Mouse (Mus musculus) embryonic facial prominence, embryonic 12.5 days (tissue): Measurements from ENCODE around the gene Slf2. TPM values are rescaled to one million over a fixed set of nuclear protein-coding genes. Genes with fewer than 3 reads are reported as not detected.

Source experiments
- ATAC-seq: fragments of 200-750 bp; cut with Nextera tagmentation; 2 replicates; pipeline ENCODE4 v1.8.0; 2017; ENCODE audit not compliant: insufficient number of reproducible peaks, insufficient read depth, low FRiP score, low TSS enrichment
- H3K27ac ChIP-seq: fragments of 300-500 bp; sonication (generic); 2 replicates; pipeline ENCODE4 v1.5.1; 2016; ENCODE audit warnings: mild to moderate bottlenecking
- H3K27me3 ChIP-seq: fragments of 300-500 bp; sonication (generic); 2 replicates; pipeline ENCODE4 v1.6.1; 2016; ENCODE audit warnings: mild to moderate bottlenecking, moderate library complexity
- H3K36me3 ChIP-seq: fragments of 300-500 bp; sonication (generic); 2 replicates; pipeline ENCODE4 v1.6.1; 2016; ENCODE audit warnings: mild to moderate bottlenecking
- H3K4me1 ChIP-seq: fragments of 300-500 bp; sonication (generic); 2 replicates; pipeline ENCODE4 v1.6.1; 2016
- H3K4me2 ChIP-seq: fragments of 300-500 bp; sonication (generic); replicated peaks from 2 replicates; pipeline ENCODE4 v1.6.1; 2016; ENCODE audit warnings: mild to moderate bottlenecking, moderate library complexity
- H3K4me3 ChIP-seq: fragments of 300-500 bp; sonication (generic); 2 replicates; pipeline ENCODE4 v1.5.1; 2016; ENCODE audit warnings: mild to moderate bottlenecking
- H3K9ac ChIP-seq: fragments of 300-500 bp; sonication (generic); 2 replicates; pipeline ENCODE4 v1.6.1; 2016; ENCODE audit warnings: mild to moderate bottlenecking, moderate library complexity
- H3K9me3 ChIP-seq: fragments of 300-500 bp; sonication (generic); 2 replicates; pipeline ENCODE4 v1.6.1; 2016; ENCODE audit warnings: mild to moderate bottlenecking, moderate library complexity
- WGBS: fragments of 180-500 bp; shearing (Covaris S2); methylation state at CpG from one replicate; pipeline ENCODE4 v1.1.7; 2016; 5-methylcytosine and 5-hydroxymethylcytosine counted together
- polyA plus RNA-seq: library from polyadenylated mRNA; unstranded; fragments of >200 nt; fragmentation: Nextera tagmentation; extraction: Ambion mirVana; gene quantifications from 2 replicates; pipeline ENCODE4 v1.2.1, GENCODE M21; 2016

Gene Slf2
- polyA plus RNA-seq = 50.1 and 51.6 TPM in 2 replicates

GRCm38 (mm10) chr19:44930744-44931453 is at the start of gene Slf2:
Slf2 (plus strand) TSS chr19:44931151.
- H3K4me3 ChIP-seq = peak within 1 kb of the TSS; percentile 85
- H3K27me3 ChIP-seq = no peaks in the 10 kb centered on the region
- peak; percentile 94 for ATAC-seq
- H3K36me3 ChIP-seq = peaks cover 12% of the 10 kb centered on the region
- WGBS = 1% methylated on average over 55 of the region's 55 CpGs
- peak within 1 kb of the TSS; percentile 75 for H3K9ac ChIP-seq
- peak within 1 kb of the TSS; percentile 71 for H3K4me2 ChIP-seq
- H3K9me3 ChIP-seq = no peaks in the 10 kb centered on the region
- H3K4me1 ChIP-seq = peaks cover 29% of the 10 kb centered on the region
- peak within 1 kb of the TSS; percentile 82 for H3K27ac ChIP-seq

GRCm38 (mm10) chr19:44882552-44883024 is 48.4 kb upstream of the Slf2 start:
- Histone ChIP-seq H3K4me2 (peak overlapping the region; percentile 56), H3K27me3 (peaks cover 60% of the 10 kb centered on the region), H3K27ac (0 out of 2 replicates have a peak overlapping the region, but pooled peaks have one; percentile 17), H3K9ac (peak overlapping the region; percentile 40), H3K36me3 (no peaks in the 10 kb centered on the region), H3K4me1 (peaks cover 9% of the 10 kb centered on the region; the same call in 1 of the 2 replicates), H3K4me3 (peak overlapping the region; percentile 31), H3K9me3 (no peaks in the 10 kb centered on the region)
- 0 out of 2 replicates have a peak, but pooled peaks have one; percentile 70 for ATAC-seq
- 1% methylated on average over 31 of the region's 31 CpGs for WGBS

DNA sequence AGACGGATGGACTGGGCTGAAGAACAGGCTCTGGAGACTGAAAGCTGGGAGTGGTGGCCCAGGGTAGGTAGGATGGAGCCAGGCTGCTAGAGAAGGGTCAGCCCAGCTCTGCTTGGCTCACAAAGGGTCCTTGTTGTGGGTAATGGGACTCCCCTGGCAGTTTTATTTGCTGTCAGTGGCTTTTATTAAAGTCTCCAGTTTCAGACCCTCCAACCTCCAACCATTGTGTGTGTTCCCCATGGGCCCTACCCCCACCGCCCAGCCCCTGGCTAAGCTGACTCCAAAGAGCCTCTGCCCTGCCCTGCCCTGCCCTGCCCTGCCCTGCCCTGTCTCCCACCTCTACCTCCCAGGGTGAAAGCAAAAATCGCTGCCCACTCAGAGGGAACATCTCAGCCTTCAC is 46.6 kb upstream of the Slf2 start:
- Histone ChIP-seq H3K27ac (no peak overlapping the region), H3K27me3 (peaks cover 61% of the 10 kb centered on the region), H3K9me3 (no peaks in the 10 kb centered on the region), H3K36me3 (no peaks in the 10 kb centered on the region), H3K9ac (no peak overlapping the region), H3K4me2 (no peak overlapping the region), H3K4me1 (peaks cover 9% of the 10 kb centered on the region; the same call in 1 of the 2 replicates), H3K4me3 (no peak overlapping the region)
- no peak for ATAC-seq
- 23% methylated on average over 3 of the region's 3 CpGs for WGBS

DNA sequence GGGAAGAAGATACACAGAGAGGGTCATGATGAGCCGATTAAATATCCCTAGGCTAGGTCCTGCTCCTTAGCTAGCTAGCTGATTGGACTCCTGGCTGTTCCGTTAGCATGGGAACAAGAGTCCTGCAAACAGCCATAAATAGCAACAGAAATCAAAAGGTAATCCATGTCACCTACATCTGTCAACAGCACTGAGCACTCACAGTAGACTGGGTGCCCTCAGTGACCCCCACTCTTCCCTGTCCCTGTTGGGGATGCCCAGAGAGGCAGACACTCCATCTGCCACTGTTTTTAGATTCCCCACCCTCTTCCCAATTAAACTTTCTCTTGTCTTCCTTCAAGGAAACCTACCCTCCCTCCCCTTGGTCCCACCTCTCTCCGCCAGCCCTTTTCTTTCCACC is 44.5 kb upstream of the Slf2 start:
- no peak overlapping the region for H3K4me2 ChIP-seq
- H3K9me3 ChIP-seq = no peaks in the 10 kb centered on the region
- no peak for ATAC-seq
- H3K4me1 ChIP-seq = peaks cover 16% of the 10 kb centered on the region; the same call in 1 of the 2 replicates
- no peak overlapping the region for H3K4me3 ChIP-seq
- peaks cover 57% of the 10 kb centered on the region for H3K27me3 ChIP-seq
- no peak overlapping the region for H3K9ac ChIP-seq
- no peak overlapping the region for H3K27ac ChIP-seq
- no peaks in the 10 kb centered on the region for H3K36me3 ChIP-seq
- 15% methylated on average over 3 of the region's 3 CpGs for WGBS

DNA sequence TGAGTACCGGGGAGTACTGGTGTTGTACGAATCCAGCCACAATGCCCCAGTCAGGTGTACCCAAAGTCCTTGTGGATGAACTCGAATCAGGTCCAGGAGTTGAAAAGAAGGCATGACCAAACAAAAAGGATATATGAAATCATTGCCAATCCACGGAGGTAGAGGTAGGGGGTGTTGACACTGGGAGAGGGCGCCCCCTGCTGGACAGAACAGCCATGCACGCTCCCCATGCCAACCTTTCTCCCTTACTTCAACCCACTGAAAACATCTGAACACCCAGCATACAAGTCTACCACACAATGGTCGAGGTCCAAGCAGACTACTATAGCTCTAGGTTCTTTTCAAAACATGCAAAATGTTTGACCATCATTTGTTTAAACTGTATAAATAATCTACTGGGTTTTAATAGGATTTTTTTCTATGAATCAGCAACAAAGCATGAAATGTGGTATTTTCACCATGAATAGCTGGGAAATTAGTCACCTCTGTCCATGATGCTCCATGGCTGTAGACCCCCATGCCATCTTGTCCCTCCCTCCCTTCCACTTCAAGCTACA is 43.2 kb upstream of the Slf2 start:
- no peaks in the 10 kb centered on the region for H3K9me3 ChIP-seq
- 17% methylated on average over 7 of the region's 7 CpGs for WGBS
- H3K4me2 ChIP-seq = no peak overlapping the region
- ATAC-seq = no peak
- H3K4me3 ChIP-seq = no peak overlapping the region
- H3K27ac ChIP-seq = no peak overlapping the region
- H3K36me3 ChIP-seq = no peaks in the 10 kb centered on the region
- peaks cover 56% of the 10 kb centered on the region for H3K27me3 ChIP-seq
- peaks cover 11% of the 10 kb centered on the region for H3K4me1 ChIP-seq
- H3K9ac ChIP-seq = no peak overlapping the region

- Histone ChIP-seq H3K4me2 (no peak overlapping the region), H3K9me3 (no peaks in the 10 kb centered on the region), H3K4me3 (no peak overlapping the region), H3K27ac (no peak overlapping the region), H3K36me3 (no peaks in the 10 kb centered on the region), H3K9ac (no peak overlapping the region), H3K4me1 (peaks cover 17% of the 10 kb centered on the region), H3K27me3 (peaks cover 56% of the 10 kb centered on the region)
- WGBS = 21% methylated on average over 6 of the region's 6 CpGs
- ATAC-seq = no peak
Observed at GRCm38 (mm10) chr19:44889548-44889947, 41.4 kb upstream of the Slf2 start.

DNA sequence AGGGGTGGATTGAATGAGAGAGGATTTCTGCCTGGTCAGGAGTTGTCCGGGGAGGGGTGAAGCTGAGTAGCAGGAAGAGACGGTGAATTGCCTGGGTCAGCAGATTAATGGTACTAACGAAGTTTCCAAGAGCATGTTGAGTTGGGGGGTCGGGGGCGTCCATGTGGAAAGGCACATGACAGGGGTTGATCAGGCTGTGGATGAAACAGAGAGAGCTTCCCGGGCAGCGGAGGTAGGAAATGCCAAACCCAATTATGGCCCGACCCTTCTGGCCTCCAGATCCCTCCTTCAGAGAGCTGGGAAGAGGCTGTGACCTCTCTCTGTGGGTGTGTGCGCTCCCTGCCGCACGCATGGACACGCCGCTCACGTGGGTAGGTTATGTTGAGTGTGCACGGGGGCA is 39.5 kb upstream of the Slf2 start:
- no peak overlapping the region for H3K9ac ChIP-seq
- 43% methylated on average over 15 of the region's 15 CpGs for WGBS
- H3K9me3 ChIP-seq = no peaks in the 10 kb centered on the region
- no peak overlapping the region for H3K4me2 ChIP-seq
- H3K4me3 ChIP-seq = no peak overlapping the region
- no peak overlapping the region for H3K27ac ChIP-seq
- H3K4me1 ChIP-seq = peaks cover 17% of the 10 kb centered on the region
- no peak for ATAC-seq
- H3K27me3 ChIP-seq = peaks cover 50% of the 10 kb centered on the region
- H3K36me3 ChIP-seq = no peaks in the 10 kb centered on the region

DNA sequence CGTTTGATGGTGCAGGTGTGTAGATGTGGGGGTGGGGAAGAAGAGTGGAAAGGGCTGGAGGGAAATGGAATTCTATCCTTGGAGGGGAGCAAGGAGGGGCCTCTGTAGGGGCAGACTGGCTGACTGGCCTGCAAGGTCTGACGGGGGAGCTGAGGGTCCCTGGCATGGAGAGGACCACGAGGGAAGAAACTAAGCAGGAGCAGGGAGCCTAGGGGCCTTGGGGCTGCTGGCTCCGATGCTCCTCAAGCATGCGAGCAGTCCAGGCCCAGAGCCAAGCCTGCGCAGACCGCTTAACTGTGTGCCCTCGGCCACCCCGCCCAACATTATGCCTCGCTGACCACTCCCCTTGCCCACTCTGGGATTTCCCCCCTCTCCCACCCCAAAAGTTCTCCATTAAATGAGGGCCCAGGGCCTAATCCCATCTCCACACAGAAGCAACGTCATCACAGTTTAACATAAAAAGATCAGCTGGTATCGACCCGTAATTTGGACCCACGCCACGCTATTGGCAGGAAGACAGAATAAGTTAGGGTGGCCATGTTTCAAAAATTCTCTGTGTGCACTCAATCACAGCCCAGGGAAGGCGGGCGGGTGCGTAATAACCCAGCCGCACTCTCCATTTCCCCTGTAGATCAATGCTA is 37.6 kb upstream of the Slf2 start:
- 39% methylated on average over 19 of the region's 19 CpGs for WGBS

GRCm38 (mm10) chr19:44895245-44895644 is 35.7 kb upstream of the Slf2 start:
- no peaks in the 10 kb centered on the region for H3K9me3 ChIP-seq
- no peak overlapping the region for H3K4me2 ChIP-seq
- no peak overlapping the region for H3K27ac ChIP-seq
- 3% methylated on average over 4 of the region's 4 CpGs for WGBS
- no peak overlapping the region for H3K4me3 ChIP-seq
- no peak overlapping the region for H3K9ac ChIP-seq
- no peaks in the 10 kb centered on the region for H3K36me3 ChIP-seq
- peaks cover 24% of the 10 kb centered on the region for H3K4me1 ChIP-seq
- H3K27me3 ChIP-seq = peaks cover 35% of the 10 kb centered on the region
- 0 out of 2 replicates have a peak, but pooled peaks have one; percentile 54 for ATAC-seq

More for the DNA sequence above, 37.6 kb upstream of the Slf2 start:
- H3K4me1 ChIP-seq = peaks cover 17% of the 10 kb centered on the region
- H3K9me3 ChIP-seq = no peaks in the 10 kb centered on the region
- no peak overlapping the region for H3K9ac ChIP-seq
- H3K36me3 ChIP-seq = no peaks in the 10 kb centered on the region
- H3K4me2 ChIP-seq = no peak overlapping the region
- no peak overlapping the region for H3K4me3 ChIP-seq
- H3K27ac ChIP-seq = no peak overlapping the region
- no peak for ATAC-seq
- peaks cover 39% of the 10 kb centered on the region for H3K27me3 ChIP-seq

DNA sequence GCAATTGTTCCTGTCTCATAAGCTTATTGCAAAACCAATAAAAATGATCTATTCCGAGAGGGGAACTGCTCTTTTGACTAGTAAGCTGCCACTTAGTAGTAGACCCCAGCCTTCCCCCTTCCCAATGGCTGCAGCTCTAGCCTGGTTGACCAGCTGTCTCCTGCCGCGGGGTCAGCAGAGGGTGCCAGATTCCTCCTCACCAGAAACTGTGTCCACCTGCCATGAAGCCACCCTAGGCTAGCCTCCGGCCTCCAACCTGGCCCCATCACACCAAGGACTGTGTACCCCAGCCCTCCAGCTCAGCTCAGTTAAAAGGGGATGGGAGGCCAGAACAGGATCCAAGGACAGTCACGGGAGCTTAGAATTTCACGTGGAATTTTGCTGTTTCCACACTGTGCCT is 34.5 kb upstream of the Slf2 start:
- H3K4me3 ChIP-seq = no peak overlapping the region
- H3K9me3 ChIP-seq = no peaks in the 10 kb centered on the region
- peaks cover 32% of the 10 kb centered on the region for H3K27me3 ChIP-seq
- no peak for ATAC-seq
- WGBS = 65% methylated on average over 6 of the region's 6 CpGs
- H3K27ac ChIP-seq = no peak overlapping the region
- no peak overlapping the region for H3K4me2 ChIP-seq
- peaks cover 29% of the 10 kb centered on the region for H3K4me1 ChIP-seq
- H3K9ac ChIP-seq = no peak overlapping the region
- no peaks in the 10 kb centered on the region for H3K36me3 ChIP-seq

DNA sequence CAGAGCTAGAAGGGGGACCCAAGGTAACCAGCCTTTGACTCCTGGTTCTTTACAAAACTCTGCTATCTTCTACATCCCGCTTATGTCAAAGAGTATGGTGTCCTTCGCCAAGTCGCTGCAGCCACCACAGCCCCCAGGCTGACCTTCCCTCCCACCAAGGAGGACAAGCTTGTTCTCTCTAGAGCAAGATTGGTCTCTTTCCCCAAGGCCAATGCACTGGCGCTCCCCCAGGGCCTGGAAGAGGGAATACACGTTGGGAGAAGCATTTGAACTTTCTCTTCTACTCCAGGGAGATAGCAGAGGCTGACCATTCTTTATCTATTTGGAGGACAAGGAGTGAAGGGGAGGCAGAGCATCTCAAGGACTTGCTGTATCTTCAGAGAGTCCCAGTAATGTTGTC is 33.4 kb upstream of the Slf2 start:
- 74% methylated on average over 5 of the region's 5 CpGs for whole genome bisulfite sequencing
- Histone ChIP-seq H3K4me3 (no peak overlapping the region), H3K27me3 (peaks cover 26% of the 10 kb centered on the region), H3K9me3 (no peaks in the 10 kb centered on the region), H3K4me2 (no peak overlapping the region), H3K27ac (no peak overlapping the region), H3K9ac (no peak overlapping the region), H3K4me1 (peaks cover 29% of the 10 kb centered on the region), H3K36me3 (no peaks in the 10 kb centered on the region)
- ATAC-seq = no peak
